Mouse (Mus musculus) right cerebral cortex, postnatal 10 days (tissue): Measurements from ENCODE around the gene Asf1b.
"Not testable (repeated sequence)": the region's sequence is repeated elsewhere in the genome, so short reads cannot be mapped to it uniquely, and the experiment has no call there.

Experiments
- DNase-seq, 2 experiments: peaks; one replicate each; pipeline ENCODE4 v3.0.0; 2021; ENCODE audit warnings: low spot score in 2 of 2

The Asf1b gene

GRCm38 (mm10) chr8:83995973-83996372 is 40.7 kb downstream of the Asf1b start:
- DNase-seq = peak; percentile 46 to 57

GRCm38 (mm10) chr8:83996567-83997505 is 41.5 kb downstream of the Asf1b start:
- DNase-seq = peak; percentile 90 to 91

DNA sequence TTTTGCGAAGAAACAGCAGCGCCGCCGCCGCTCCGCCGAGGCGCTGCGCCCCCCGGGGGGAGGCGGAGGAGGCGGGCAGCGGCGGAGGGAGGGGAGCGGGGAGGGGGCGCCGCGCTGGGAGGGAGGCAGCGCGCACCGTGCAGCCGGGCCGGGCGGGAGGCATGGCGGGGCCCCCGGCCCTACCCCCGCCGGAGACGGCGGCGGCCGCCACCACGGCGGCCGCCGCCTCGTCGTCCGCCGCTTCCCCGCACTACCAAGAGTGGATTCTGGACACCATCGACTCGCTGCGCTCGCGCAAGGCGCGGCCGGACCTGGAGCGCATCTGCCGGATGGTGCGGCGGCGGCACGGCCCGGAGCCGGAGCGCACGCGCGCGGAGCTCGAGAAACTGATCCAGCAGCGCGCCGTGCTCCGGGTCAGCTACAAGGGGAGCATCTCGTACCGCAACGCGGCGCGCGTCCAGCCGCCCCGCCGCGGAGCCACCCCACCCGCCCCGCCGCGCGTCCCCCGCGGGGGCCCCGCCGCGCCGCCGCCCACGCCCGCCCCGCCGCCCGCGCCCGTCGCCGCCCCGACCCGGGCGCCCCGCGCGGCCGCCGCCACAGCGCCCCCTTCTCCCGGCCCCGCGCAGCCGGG is 42.3 kb downstream of the Asf1b start, which contains the start of gene Samd1:
Samd1 (plus strand) TSS at position 162 of the 631 bp plus-strand sequence.
- DNase-seq = peak; percentile 75 to 81

GRCm38 (mm10) chr8:83998231-83999056 is 43.1 kb downstream of the Asf1b start:
- DNase-seq = peak; percentile 70 to 76

DNA sequence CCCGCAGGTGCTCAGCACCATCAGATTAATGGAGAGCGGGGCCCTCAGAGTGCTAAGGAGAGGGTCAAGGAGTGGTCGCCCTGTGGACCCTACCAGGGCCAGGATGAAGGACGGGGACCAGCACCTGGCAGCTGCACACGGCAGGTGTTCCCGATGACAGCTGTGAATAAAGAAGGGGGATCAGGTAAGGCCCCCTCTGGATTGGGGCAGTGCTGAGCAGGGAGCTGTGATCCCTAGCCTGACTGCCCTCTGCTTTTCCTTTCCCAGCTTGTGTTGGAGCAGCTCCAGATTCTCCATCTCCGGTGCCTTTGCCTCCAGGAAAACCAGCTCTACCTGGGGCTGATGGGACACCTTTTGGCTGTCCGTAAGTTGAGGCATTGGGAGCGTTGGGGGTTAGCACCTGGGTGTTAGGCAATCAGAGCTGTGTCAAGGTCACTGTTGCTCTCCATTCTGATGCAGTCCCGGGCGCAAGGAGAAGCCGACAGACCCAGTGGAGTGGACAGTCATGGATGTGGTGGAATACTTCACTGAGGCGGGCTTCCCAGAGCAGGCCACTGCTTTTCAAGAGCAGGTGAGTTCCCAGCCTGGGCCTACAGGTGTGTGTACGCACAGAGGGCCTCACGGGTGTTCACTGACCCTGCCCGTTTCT is 43.9 kb downstream of the Asf1b start:
- no peak for DNase-seq

GRCm38 (mm10) chr8:83999825-84000224 is 44.5 kb downstream of the Asf1b start:
- no peak for DNase-seq

DNA sequence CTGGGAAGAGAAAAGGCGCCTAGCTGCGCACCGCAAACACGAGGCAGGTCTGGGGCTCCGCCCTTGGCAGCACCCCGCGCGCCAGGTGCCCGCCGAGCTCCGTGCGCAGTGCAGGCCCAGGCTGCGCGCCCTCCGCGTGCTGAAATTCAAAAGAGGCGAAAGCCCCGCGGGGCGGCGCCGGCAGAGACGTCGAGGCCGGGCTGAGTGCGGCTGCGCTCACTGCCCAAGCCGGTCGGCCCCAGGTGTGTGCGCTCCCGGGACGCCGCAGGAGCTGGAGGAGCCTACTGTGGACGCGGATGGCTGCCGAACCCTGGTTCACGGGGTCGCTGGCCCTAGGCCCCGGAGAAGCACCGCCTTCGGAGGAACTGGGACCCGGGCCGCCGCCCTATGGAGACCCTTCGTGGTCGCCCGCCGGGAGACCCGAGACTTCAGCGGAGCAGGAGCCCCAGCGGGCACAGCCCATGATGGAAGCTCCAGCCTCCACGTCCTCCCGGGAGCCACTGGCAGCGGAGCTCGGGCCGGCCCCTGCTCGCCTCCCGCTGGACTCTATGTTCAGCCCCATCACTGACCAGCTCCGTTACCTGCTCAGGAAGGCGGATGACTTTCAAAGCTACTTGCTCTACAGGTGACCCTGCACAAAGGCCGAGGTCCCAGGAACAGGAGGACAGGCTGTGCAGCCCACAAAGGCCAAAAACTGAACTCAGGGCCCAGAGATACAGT is 46.1 kb downstream of the Asf1b start, which contains the start of gene 1700067K01Rik:
1700067K01Rik (plus strand) TSS at position 222 of the 720 bp plus-strand sequence.
- no peak for DNase-seq

GRCm38 (mm10) chr8:84002957-84003611 is 47.8 kb downstream of the Asf1b start:
- DNase-seq = no peak

DNA sequence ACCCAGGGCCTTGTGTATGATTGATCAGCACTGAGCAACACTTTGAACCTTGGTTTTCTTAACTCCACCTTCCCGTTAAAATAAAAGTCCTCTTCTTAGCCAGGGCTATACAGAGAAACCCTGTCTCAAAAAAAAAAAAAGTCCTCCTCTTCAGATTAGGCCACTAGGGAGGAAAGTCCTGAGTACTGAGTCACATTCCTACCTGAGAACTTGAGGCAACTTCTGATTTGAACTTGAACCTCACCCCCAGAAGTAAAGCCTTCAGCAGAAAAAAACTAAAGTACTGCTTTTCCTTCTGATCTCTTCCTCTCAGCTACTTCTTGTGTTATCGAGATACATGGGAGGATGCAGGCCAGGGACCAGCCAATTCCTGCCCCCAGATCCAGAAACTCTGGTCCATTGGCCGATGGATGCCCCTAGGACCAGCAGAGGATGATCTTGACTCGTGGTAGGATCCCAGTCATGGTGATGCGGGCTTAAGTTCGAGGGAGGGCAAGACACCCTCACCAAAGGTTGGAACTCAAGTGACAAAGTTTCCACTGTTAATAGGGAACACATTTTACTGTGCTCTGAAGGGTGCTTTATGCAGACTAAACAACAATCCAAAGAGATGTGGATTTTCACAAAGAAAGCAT is 48.4 kb downstream of the Asf1b start:
- DNase-seq = no peak

DNA sequence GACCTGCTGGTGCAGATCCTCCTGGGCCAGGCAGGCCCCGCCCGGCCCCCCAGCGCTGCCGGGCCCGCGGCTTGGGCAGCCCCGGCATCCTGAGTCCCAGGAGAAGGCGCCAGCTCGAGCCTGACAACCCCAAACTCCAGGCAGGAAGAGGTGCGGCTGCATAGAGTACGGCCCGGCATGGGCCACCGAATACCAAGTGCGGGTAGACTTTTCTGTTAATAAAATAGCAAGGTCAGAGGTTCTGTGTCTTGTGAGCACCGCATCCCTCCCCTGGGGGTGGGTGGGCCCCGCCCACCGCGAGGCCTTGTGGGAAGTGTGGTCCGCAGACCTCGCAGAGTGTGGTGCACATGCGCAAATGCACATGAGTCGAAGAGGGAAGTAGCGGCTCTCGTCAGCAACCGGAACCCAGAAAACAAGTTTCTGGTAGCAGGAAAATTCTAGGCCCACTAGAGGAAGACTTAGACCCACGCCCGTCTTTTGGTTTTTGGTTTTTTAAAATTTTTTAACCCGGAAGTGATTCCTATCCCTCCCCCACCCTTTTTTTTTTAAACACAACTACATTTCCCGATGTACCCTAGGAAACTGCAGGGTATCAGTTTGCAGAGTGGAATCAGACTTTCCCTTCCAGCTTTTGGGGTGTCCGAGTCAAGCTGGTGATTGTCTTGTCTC is 49.4 kb downstream of the Asf1b start:
- DNase-seq = peak; percentile 95

DNA sequence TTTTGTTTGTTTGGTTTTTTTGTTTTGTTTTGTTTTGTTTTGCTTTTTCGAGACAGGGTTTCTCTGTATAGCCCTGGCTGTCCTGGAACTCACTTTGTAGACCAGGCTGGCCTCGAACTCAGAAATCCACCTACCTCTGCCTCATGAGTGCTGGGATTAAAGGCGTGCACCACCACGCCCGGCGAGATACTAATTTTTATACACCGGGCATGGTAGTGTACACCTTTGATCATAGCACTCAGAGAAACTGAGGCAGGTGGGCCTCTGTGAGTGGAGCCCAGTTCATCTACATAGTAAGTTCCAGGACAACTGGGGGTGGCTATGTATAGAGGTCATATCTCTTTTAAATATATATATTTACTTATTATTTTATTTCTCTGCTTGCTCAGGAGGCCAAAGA is 50.2 kb downstream of the Asf1b start:
- DNase-seq = not testable (repeated sequence)

DNA sequence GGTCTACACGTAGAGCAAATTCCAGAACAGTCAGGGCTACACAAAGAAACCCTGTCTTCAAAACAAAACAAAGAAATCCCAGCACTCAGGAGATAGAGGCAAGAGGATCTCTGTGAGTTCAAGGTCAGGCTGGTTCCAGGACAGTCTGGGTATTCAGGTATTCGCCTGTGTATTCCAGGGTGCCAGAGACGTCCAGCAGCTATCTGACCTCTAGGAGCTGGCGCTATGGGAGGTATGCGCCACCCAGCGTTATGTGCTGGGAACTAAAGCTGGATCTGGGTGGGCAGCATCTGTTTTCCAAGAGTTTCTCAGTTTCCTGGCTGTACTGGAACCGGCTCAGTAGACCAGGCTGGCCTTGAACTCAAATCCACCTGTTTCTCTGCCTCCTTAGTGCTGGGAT is 53.1 kb downstream of the Asf1b start:
- no peak for DNase-seq

DNA sequence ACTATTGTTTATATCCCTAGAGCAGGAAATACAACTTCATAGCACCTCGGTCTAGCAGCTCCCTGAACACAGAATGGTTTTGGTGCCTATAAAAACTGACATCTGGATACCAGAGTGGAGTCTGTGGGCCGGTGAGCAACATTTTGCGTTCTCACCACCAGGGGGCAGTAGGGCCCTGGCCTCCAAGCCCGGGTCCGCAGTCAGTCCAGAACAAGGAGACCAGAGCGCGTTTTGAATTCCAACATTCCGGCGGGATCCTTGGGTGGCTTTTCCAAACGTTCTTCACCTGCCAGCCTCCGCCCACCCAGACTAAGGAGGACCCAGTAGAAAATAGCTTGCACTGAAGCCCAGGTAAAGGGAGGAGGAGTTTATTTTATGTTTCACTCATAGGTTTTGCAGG is 54.6 kb downstream of the Asf1b start:
- peak; percentile 84 to 88 for DNase-seq

GRCm38 (mm10) chr8:84010625-84011611 is 55.6 kb downstream of the Asf1b start:
- peak; percentile 74 to 79 for DNase-seq

DNA sequence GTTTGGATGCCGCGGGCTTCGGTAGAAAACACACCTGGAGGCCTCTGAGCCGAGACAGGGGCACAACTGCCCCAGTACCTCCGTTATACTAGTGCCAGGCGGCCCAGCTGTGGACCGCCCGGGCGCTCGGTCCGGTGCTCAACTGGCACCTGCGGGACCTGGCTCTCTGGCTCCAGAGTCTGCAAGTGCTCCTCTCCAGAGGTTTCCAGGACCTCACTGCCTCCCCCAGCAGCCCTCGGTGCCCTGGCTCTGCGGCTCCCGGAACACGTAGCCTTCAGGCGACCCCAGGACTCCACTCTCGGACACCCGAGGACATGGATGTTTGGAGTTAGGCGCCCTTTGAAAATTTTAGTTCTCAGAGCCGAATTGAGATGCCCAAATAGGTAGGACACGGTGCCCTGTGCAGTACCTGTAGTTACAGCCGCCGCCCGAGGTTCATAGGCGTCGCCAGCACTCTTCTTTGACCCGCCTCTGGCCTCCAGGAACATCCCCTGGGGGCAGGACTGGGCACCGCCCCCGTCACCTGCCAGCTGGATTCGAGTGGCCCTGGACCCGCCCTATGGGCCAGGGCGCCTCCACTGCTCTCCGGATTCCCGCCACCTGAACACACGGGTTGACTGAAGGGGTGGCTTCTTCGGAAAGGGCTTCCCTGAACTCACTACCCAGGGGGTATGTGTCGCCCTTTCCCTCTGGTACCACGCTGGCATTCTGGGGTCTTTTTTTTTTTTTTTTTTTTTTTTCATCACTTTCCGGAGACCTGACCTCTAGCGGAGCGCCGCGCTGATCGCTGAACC is 56.6 kb downstream of the Asf1b start, which contains the start of gene 2210011C24Rik:
2210011C24Rik (minus strand) TSS at position 467 of the 794 bp plus-strand sequence.
- DNase-seq = no peak

DNA sequence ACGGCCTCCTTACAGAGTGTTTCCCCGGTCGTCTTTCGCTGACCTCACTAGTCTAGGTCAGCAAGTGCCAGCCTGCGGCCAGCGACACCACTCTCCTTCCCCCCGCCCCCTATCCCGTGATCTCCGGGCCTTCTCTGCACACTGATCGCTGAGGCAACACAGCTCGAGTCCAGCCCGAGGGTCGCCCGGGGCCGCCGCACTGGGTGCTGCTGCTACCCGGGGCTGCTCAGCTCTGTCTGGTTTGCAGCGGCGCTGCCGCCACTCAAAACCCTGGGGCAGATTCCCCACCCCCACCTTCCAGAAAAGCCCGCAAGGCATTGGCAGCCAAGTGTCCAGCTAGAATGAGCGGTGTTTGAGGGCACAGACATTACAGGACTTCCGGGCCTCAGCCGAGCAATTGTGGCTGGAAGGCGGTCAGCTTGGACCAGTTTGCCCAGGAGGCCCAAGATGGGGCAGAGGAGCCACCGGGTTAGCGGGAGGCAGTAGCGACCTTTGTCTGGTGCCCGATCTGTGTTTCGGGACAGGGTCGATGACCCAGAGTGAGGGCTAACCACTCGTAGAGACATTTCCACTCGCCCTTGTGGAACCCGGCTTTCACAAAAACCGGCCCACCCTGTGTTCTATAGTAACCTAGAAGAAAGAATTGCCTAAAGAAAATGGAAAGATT is 57.3 kb downstream of the Asf1b start:
- DNase-seq = no peak
